Mouse (Mus musculus) testis, postnatal 10 days (tissue): Measurements from ENCODE around the gene Klhdc8b.

ENCODE experiments used
- DNase-seq: peaks from one replicate; pipeline ENCODE4 v3.0.0; 2021; ENCODE audit warnings: low spot score

The Klhdc8b gene

GRCm38 (mm10) chr9:108461181-108461631 is at the start of gene Klhdc8b:
Gene Klhdc8b, minus strand, starts transcription at chr9:108461581.
- DNase-seq = no peak

- DNase-seq = no peak
Observed at GRCm38 (mm10) chr9:108508776-108509175, 47.4 kb upstream of the Klhdc8b start.

GRCm38 (mm10) chr9:108507619-108508434 is 46.4 kb upstream of the Klhdc8b start, which contains the start of gene Qars:
Gene Qars, plus strand, starts transcription at chr9:108507706.
- peak; percentile 96 for DNase-seq

GRCm38 (mm10) chr9:108506901-108507300 is 45.5 kb upstream of the Klhdc8b start:
- peak; percentile 43 for DNase-seq

GRCm38 (mm10) chr9:108499943-108500342 is 38.6 kb upstream of the Klhdc8b start:
- no peak for DNase-seq

- no peak for DNase-seq
Observed at GRCm38 (mm10) chr9:108499231-108499630, 37.9 kb upstream of the Klhdc8b start.

- no peak for DNase-seq
Observed at GRCm38 (mm10) chr9:108494905-108495304, 33.5 kb upstream of the Klhdc8b start.

GRCm38 (mm10) chr9:108494146-108494825 is 32.9 kb upstream of the Klhdc8b start:
- no peak for DNase-seq

GRCm38 (mm10) chr9:108493246-108493645 is 31.9 kb upstream of the Klhdc8b start:
- no peak for DNase-seq

- DNase-seq = peak; percentile 65
Observed at GRCm38 (mm10) chr9:108492043-108492750, 30.8 kb upstream of the Klhdc8b start.

- DNase-seq = no peak
Observed at GRCm38 (mm10) chr9:108491286-108491580, 29.9 kb upstream of the Klhdc8b start.

- DNase-seq = peak; percentile 94
Observed at GRCm38 (mm10) chr9:108490559-108491285, 29.3 kb upstream of the Klhdc8b start, which contains the start of gene Usp19. Gene Usp19, plus strand, starts transcription at chr9:108490602.

- DNase-seq = peak; percentile 67
Observed at GRCm38 (mm10) chr9:108489702-108490558, 28.5 kb upstream of the Klhdc8b start.

GRCm38 (mm10) chr9:108489215-108489614 is 27.8 kb upstream of the Klhdc8b start:
- no peak for DNase-seq

GRCm38 (mm10) chr9:108488403-108488802 is 27.0 kb upstream of the Klhdc8b start:
- DNase-seq = no peak

- DNase-seq = no peak
Observed at GRCm38 (mm10) chr9:108486973-108487530, 25.7 kb upstream of the Klhdc8b start.

GRCm38 (mm10) chr9:108485301-108485875 is 24.0 kb upstream of the Klhdc8b start:
- no peak for DNase-seq

- no peak for DNase-seq
Observed at GRCm38 (mm10) chr9:108484021-108484420, 22.6 kb upstream of the Klhdc8b start.

GRCm38 (mm10) chr9:108483051-108483790 is 21.8 kb upstream of the Klhdc8b start:
- no peak for DNase-seq
